Mouse (Mus musculus): ENCODE data around the gene Tspan4.

Tspan4 gene

DNA sequence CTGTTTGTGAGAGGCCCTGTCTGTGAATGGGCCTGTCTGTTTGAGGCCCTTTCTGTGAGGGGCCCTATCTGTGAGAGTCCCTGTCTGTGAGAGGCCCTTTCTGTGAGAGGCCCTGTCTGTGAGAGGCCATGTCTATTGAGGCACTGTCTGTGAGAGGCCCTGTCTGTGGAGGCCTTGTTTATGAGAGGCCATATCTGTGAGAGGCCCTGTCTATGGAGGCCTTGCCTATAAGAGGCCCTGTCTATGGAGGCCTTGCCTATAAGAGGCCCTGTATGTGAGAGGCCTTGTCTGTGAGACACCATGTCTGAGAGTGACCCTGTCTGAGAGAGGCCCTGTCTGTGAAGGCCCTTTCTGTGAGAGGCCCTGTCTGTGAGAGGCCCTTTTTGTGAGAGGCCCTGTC is 33.1 kb downstream of the Tspan4 start:
- DNase-seq (ENCODE audit: low spot score in 2 of 2), result no peak

- no peak for DNase-seq (ENCODE audit: low spot score in 2 of 2)
Measured at GRCm38 (mm10) chr7:141510196-141510595, 35.2 kb downstream of the Tspan4 start.

DNA sequence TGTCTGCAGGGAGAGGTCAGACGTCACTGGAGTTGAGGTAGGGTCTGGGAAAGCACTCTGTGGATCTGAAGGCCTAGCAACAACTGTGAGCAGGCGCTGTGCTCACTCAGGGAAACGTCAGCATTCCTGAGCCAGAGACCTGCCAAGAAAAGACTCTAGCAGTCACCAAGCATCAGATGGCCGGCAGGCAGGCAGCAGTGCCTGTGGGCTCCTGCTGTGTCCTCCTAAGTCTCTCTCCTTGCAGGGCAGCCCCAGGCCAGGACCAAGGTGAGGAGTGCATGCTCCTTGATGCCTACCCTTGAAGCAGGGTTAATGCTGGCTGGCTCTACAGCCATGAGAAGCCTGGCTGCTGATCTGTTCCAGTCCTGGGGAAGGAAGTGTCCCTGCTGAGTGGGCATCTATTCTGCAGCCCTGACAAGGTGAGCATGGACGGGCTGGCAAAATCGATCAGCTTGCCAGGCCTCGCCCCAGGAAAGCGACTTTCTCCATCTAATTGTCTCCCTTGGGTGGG is 35.7 kb downstream of the Tspan4 start:
- DNase-seq (ENCODE audit: low spot score in 2 of 2), result no peak

GRCm38 (mm10) chr7:141517638-141518037 is 42.6 kb downstream of the Tspan4 start:
- DNase-seq (ENCODE audit: low spot score in 2 of 2), result no peak

- no peak for DNase-seq (ENCODE audit: low spot score in 2 of 2)
Measured at GRCm38 (mm10) chr7:141518296-141518695, 43.3 kb downstream of the Tspan4 start.

GRCm38 (mm10) chr7:141518926-141519325 is 43.9 kb downstream of the Tspan4 start:
- DNase-seq (ENCODE audit: low spot score in 2 of 2), result no peak

GRCm38 (mm10) chr7:141519795-141520194 is 44.8 kb downstream of the Tspan4 start:
- DNase-seq (ENCODE audit: low spot score in 2 of 2), result no peak

GRCm38 (mm10) chr7:141523007-141523406 is 48.0 kb downstream of the Tspan4 start:
- no peak for DNase-seq (ENCODE audit: low spot score in 2 of 2)

DNA sequence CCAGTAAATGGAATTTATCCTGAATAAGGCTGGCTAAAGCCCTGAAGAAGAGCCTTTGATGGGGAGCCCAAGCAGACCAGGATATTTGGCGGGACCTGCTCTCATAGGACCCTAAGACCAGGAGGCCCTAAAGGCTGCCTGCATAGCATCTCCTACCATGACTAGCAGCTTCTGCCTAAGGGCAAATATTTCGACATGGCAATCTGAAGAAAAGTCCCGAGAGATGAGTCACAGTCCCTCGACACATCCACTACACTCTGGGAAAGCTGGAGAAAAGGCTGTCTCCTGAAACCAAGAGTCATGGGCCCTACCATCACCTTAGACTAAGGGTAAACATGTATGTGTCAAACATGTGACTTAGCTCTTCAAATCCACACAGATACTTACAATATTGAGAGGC is 49.2 kb downstream of the Tspan4 start:
- DNase-seq (ENCODE audit: low spot score in 2 of 2), result no peak

- DNase-seq (ENCODE audit: low spot score in 2 of 2), result peak; percentile 80 to 85
Measured at GRCm38 (mm10) chr7:141524760-141525579, 49.9 kb downstream of the Tspan4 start.

- DNase-seq (ENCODE audit: low spot score in 2 of 2), result no peak
Measured at GRCm38 (mm10) chr7:141525580-141525925, 50.5 kb downstream of the Tspan4 start.

GRCm38 (mm10) chr7:141535570-141535969 is 60.5 kb downstream of the Tspan4 start:
- DNase-seq (ENCODE audit: low spot score in 2 of 2), result no peak

- DNase-seq (ENCODE audit: low spot score in 2 of 2), result no peak
Measured at GRCm38 (mm10) chr7:141538852-141539555, 64.0 kb downstream of the Tspan4 start.

DNA sequence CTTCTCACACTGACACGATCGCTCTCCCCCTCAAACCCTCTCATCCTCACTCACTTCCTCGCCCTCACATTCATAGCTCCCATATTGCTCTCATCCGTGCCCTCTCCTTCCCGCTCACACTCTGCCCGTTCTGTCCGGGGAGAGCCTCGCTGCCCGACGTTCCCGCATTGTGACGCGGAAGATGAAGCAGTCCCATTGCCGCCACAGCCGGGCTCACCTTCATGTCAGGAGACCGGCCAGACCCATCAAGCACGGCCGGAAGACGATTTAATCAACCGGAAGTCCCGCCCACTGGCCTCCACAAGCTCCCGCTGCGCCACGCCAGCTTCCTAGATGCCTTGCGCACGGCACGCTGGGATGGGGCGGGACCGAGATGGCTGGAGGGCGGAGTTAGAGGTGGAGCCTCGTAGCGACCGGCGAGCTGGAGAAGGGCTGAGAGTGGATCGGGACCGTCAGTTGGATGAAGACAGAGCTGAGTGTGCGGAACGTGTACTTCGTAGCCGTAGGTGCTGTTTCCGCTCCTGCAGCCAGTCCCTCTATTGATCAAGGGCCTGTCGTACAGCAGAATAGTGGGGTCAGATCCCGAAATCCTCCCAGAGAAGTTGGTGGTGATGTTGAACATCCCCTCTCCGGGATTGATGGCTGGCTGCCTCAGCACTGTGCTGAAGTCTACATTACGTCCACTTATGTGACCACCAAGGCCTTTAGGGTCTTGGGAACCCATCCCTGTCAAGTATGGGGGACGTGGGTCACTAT is 64.7 kb downstream of the Tspan4 start, which contains the start of gene Chid1:
Chid1 (minus strand) TSS at position 302 of the 756 bp plus-strand sequence.
- DNase-seq (ENCODE audit: low spot score in 2 of 2), result peak; percentile 98

GRCm38 (mm10) chr7:141540312-141541081 is 65.5 kb downstream of the Tspan4 start:
- peak; percentile 73 to 84 for DNase-seq (ENCODE audit: low spot score in 2 of 2)

GRCm38 (mm10) chr7:141541681-141542080 is 66.6 kb downstream of the Tspan4 start:
- no peak for DNase-seq (ENCODE audit: low spot score in 2 of 2)

GRCm38 (mm10) chr7:141542588-141542987 is 67.5 kb downstream of the Tspan4 start:
- DNase-seq (ENCODE audit: low spot score in 2 of 2), result no peak

Data from right cerebral cortex, adult 2 months (tissue).